Mouse (Mus musculus): ENCODE data around the gene Pdik1l. TPM values are rescaled to one million over a fixed set of nuclear protein-coding genes. Genes with fewer than 3 reads are reported as not detected.

Gene Pdik1l
- polyA plus RNA-seq, 1 experiment: not detected

DNA sequence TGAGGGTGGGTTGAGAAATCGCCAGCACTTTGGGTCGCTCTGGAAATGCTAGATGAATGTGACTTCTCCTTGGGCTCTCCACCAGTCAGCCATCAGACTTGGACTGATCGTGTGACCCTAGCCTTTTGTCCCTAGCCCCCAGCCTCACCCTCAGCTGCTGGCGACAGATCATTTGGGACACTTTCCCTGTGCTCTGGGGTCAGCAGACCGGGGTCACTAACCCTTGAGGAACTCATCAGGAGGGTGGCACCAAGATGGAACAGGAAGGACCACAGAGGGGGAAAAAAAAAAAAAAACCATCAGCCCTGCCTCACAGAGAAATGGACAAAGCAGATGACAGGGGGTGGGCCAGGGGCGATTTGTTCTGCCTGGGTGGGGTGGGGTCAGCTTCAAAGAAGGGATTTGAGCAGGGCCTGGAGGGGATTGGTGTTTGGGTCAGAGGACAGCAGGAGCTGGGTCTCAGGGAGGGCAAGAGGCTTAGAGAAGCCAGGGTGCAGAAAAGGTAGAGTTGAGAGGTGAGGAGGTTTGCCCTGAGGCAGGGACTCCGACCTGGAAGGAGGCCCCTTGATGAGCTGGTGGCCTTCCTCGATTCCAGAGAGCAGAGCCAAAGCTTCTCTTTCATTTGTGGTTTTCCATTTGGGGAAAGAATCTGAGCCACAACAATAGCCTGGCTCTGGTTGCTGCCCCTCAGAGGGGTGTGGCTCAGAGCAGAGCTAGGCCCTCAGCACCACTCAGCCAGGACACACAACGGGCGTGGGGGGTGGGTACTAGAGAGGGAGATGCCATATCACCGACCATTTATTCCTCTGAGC is 30.3 kb downstream of the Pdik1l start:
- no peak for TF ChIP-seq POLR2A (IDR thresholded peaks at IDR 0.05; ENCODE audit: insufficient read depth, low read depth, low read length)
- no peak for TF ChIP-seq CTCF (IDR thresholded peaks at IDR 0.05; ENCODE audit: insufficient read depth, low read depth, low read length)
- Histone ChIP-seq H3K4me3 (ENCODE audit: insufficient read depth, low read depth, low read length) (no peak overlapping the region), H3K27ac (ENCODE audit: insufficient read depth, low read depth, low read length) (no peak overlapping the region), H3K4me1 (ENCODE audit: control insufficient read depth, insufficient read depth, low read length) (no peaks in the 10 kb centered on the region)
- WGBS: 50% methylated on average over 11 of the region's 11 CpGs

DNA sequence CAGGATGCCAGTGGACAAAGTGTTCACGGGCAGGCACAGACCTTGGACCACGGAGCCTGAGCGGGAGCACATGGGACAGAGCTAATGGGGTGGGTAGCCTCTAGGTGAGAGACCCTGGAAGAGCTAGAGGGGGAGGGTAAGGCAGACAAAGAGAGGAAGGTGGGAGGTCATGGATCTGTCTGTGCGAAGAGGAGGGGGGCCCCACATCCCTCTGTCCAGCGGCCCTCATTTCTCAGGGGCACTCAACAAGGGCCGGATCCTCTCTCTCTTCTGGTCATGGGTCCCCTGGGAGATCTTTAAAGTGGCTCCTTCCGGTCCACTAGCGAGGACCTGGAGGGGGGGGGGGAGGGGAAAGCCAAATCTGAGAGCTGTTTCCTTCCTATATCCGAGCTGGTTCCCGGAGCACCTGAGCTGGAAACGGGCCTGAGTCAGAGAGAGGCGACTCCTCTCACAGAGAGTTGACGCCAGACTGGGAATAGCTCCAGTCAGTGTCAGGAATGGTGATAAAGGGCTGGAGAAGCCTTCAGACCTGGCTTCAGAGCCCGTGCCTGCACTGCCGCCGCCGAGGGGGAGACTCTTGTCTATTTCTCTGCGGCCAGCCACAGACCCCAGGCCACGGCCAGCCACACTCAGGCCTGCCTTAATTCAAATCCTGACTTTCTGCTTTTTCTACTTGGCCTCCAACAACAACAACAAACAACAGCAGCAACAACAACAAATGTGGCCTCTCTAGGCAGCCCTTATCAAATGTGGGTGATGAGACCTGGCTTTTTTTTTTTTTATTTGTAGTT is 31.1 kb downstream of the Pdik1l start:
- 56% methylated on average over 19 of the region's 19 CpGs for whole genome bisulfite sequencing
- no peak for TF ChIP-seq CTCF (IDR thresholded peaks at IDR 0.05; ENCODE audit: insufficient read depth, low read depth, low read length)
- no peak for TF ChIP-seq POLR2A (IDR thresholded peaks at IDR 0.05; ENCODE audit: insufficient read depth, low read depth, low read length)

DNA sequence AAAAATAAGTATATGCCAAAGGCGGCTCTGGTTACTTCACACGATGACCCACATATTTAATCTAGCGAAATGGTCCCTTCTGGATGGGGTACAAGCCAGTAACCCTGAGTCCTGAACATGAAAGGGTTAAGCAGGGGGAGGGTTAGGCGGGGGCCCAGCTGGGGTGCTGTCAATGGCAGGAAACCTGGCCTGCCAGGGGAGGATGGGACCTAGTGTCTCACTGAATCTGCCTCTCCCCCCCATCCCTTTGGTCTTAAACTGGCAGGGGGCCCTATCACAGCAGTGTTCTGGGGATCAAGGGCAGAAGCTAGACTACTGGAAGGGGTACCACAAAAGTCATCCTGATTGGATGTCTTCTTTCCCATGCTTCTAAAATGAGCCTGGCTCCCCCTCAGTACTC is 31.8 kb downstream of the Pdik1l start:
- 52% methylated on average over 4 of the region's 4 CpGs for WGBS
- TF ChIP-seq POLR2A (IDR thresholded peaks at IDR 0.05; ENCODE audit: insufficient read depth, low read depth, low read length): no peak
- TF ChIP-seq CTCF (IDR thresholded peaks at IDR 0.05; ENCODE audit: insufficient read depth, low read depth, low read length): no peak
- H3K4me1 ChIP-seq (ENCODE audit: control insufficient read depth, insufficient read depth, low read length): peaks cover 12% of the 10 kb centered on the region
- no peak overlapping the region for H3K4me3 ChIP-seq (ENCODE audit: insufficient read depth, low read depth, low read length)
- H3K27ac ChIP-seq (ENCODE audit: insufficient read depth, low read depth, low read length): no peak overlapping the region

More for the DNA sequence above, 31.1 kb downstream of the Pdik1l start:
- Histone ChIP-seq H3K4me3 (ENCODE audit: insufficient read depth, low read depth, low read length) (no peak overlapping the region), H3K4me1 (ENCODE audit: control insufficient read depth, insufficient read depth, low read length) (peaks cover 5% of the 10 kb centered on the region), H3K27ac (ENCODE audit: insufficient read depth, low read depth, low read length) (no peak overlapping the region)

DNA sequence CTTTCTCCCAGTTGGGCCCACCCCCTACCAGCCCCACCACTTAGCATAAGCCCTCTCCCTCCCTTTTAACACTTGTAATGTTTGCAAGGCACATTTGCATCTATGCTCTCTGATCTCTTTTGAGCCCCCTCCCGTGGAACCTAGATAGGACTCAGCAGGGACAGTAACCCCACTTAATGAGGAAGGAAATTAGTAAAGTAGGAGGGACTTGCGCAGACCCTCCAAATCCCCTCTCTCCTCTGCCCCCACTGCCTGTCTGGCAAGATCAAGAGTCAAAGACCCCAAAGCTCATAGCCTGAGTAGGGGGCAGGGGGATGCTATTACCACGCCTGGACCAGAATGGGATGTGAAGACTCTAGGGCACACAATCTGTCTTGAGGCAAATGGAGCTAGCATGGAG is 32.9 kb downstream of the Pdik1l start:
- TF ChIP-seq POLR2A (IDR thresholded peaks at IDR 0.05; ENCODE audit: insufficient read depth, low read depth, low read length): no peak
- TF ChIP-seq CTCF (IDR thresholded peaks at IDR 0.05; ENCODE audit: insufficient read depth, low read depth, low read length): no peak
- WGBS: 47% methylated on average over 3 of the region's 3 CpGs
- H3K27ac ChIP-seq (ENCODE audit: insufficient read depth, low read depth, low read length): no peak overlapping the region
- peaks cover 18% of the 10 kb centered on the region for H3K4me1 ChIP-seq (ENCODE audit: control insufficient read depth, insufficient read depth, low read length)
- H3K4me3 ChIP-seq (ENCODE audit: insufficient read depth, low read depth, low read length): no peak overlapping the region

DNA sequence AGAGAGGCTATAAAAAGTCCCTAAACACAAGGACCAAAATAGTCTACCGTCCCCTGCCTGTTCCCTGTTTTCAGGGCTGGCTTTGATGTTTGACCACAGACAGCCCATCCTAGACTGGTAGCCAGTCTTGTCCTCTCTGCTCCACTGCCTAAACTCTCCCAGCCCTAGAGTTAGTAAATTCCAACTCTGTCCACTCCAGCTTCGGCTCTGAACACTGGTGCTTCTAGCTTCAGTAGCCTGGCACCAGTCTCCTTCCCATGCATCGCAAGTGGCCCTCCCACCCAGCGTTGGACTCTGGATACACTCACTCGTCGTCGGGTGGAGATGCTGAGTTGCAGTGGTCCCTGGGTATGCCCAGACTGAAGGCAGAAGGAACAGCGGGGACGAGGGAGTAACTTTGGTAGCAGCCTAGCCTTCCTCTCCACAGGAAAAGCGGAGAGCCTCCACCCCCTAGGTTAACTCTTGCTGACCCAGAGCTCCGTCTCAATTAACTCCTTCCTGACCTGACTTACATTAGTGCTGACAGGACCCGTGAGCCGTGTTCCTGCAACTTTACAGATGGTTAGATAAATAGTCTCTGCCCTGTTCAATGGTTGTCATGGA is 33.9 kb downstream of the Pdik1l start, which contains the start of gene Grrp1:
Grrp1 (minus strand) TSS at position 385 of the 603 bp plus-strand sequence.
- Histone ChIP-seq H3K4me3 (ENCODE audit: insufficient read depth, low read depth, low read length) (no peak within 1 kb of the TSS), H3K4me1 (ENCODE audit: control insufficient read depth, insufficient read depth, low read length) (peaks cover 23% of the 10 kb centered on the region), H3K27ac (ENCODE audit: insufficient read depth, low read depth, low read length) (no peak within 1 kb of the TSS)
- 18% methylated on average over 13 of the region's 13 CpGs for WGBS
- TF ChIP-seq POLR2A (IDR thresholded peaks at IDR 0.05; ENCODE audit: insufficient read depth, low read depth, low read length) (no peak), CTCF (IDR thresholded peaks at IDR 0.05; ENCODE audit: insufficient read depth, low read depth, low read length) (no peak)

DNA sequence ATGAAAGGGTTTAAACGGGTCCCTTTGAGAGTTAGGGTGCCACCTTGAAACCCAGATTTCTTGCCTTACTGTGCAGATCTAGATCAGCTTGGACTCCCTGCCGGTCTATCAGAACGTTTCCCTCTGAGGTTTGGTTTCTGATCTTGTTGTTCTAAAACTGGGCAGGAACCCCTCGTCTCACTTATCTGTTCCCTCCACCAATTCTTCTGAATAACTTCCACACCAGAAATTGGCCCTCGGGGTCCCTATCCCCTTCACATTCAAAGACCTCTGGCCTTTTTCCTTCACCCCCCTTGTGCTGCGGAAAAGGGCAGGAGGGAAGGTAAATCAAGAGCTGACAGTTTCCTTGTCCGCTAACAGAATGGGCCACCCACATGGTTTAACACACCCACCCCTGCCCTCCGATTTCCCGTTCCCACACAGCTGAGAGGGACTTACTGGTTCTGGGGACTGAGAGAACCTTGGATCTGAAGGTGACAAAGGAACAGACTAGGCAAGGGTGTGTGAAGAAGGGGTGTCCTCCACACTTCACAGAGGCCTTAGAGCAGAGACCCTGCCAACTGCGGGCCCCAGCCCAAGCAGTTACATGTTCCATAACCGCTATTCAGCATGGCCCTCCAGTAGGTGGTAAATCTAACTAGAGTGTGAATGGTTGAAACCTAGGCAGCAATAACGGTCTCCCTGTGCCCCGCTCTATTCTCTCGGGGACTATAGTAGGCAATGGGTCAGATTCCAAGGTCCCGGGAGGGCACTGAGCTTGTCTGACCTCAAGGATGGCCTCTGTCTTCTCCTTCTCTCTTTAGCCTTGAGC is 34.6 kb downstream of the Pdik1l start:
- Histone ChIP-seq H3K4me3 (ENCODE audit: insufficient read depth, low read depth, low read length) (no peak overlapping the region), H3K4me1 (ENCODE audit: control insufficient read depth, insufficient read depth, low read length) (peaks cover 23% of the 10 kb centered on the region), H3K27ac (ENCODE audit: insufficient read depth, low read depth, low read length) (no peak overlapping the region)
- TF ChIP-seq CTCF (IDR thresholded peaks at IDR 0.05; ENCODE audit: insufficient read depth, low read depth, low read length) (no peak), POLR2A (IDR thresholded peaks at IDR 0.05; ENCODE audit: insufficient read depth, low read depth, low read length) (no peak)
- WGBS: 46% methylated on average over 15 of the region's 15 CpGs

DNA sequence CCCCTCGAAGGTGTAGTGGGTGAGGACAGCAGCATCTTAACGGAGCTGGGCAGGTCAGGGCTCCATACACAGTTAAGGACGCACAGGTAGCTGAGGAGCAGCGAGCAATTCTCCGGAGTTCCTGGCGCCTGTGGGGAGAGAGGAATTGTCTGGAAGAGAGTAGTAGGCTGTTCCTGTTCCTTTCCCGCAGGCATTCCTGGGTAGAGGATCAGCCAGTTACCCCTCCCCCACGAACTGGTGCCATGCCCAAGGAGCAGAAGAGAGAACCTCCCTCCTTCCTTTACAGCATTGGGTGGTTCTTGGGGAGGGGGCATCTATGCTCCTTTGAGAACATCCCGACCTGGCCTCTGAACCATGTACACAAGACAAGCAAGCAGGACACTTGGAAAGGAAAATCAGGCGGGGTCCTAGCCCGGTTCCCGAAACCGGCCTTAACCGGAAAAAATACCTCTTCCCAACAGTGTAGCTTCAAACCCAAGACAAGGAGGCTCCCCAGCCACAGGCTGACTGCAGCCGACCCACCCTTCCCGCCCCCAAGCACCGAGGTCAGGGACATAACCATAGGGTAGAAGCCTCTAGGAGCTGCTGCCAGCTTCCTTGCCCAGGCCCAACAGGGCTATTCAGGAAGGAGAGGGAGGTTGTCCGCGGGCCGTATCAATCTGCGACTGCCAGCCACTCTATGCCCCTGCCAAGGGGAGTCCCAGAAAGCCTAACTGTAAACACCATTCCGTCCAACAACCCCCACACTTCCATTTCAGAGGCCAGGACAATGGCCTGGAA is 35.4 kb downstream of the Pdik1l start:
- TF ChIP-seq CTCF (IDR thresholded peaks at IDR 0.05; ENCODE audit: insufficient read depth, low read depth, low read length): no peak
- TF ChIP-seq POLR2A (IDR thresholded peaks at IDR 0.05; ENCODE audit: insufficient read depth, low read depth, low read length): no peak
- Histone ChIP-seq H3K4me3 (ENCODE audit: insufficient read depth, low read depth, low read length) (peak overlapping the region; percentile 54), H3K27ac (ENCODE audit: insufficient read depth, low read depth, low read length) (no peak overlapping the region), H3K4me1 (ENCODE audit: control insufficient read depth, insufficient read depth, low read length) (peaks cover 23% of the 10 kb centered on the region)
- WGBS: 20% methylated on average over 22 of the region's 22 CpGs
